Mouse (Mus musculus) lung, embryonic 14.5 days (tissue): ENCODE data around the gene Atg4b. TPM values are rescaled to one million over a fixed set of nuclear protein-coding genes. Genes with fewer than 3 reads are reported as not detected.

Experiments used
- ATAC-seq: fragments of 200-750 bp; cut with Nextera tagmentation; 2 replicates; pipeline ENCODE4 v1.8.0; 2017; ENCODE audit warnings: mild to moderate bottlenecking, moderate TSS enrichment, moderate library complexity; ENCODE audit not compliant: insufficient read depth
- DNase-seq: peaks from one replicate; pipeline ENCODE4 v3.0.0-alpha.2; 2015
- H3K27ac ChIP-seq: fragments of 300-500 bp; sonication (generic); 2 replicates; pipeline ENCODE4 v1.5.1; 2014; ENCODE audit warnings: low read depth, mild to moderate bottlenecking, moderate library complexity
- H3K27me3 ChIP-seq: fragments of 300-500 bp; sonication (generic); 2 replicates; pipeline ENCODE4 v1.6.1; 2014; ENCODE audit warnings: low read length, control low read depth; ENCODE audit not compliant: insufficient read depth
- H3K36me3 ChIP-seq: fragments of 300-500 bp; sonication (generic); 2 replicates; pipeline ENCODE4 v1.6.1; 2014; ENCODE audit warnings: control low read depth; ENCODE audit not compliant: insufficient read depth
- H3K4me1 ChIP-seq: fragments of 300-500 bp; sonication (generic); 2 replicates; pipeline ENCODE4 v1.6.1; 2014; ENCODE audit warnings: antibody characterized with exemption, control low read depth; ENCODE audit not compliant: insufficient read depth
- H3K4me2 ChIP-seq: fragments of 300-500 bp; sonication (generic); 2 replicates; pipeline ENCODE4 v1.6.1; 2014; ENCODE audit warnings: mild to moderate bottlenecking
- H3K4me3 ChIP-seq: fragments of 300-500 bp; sonication (generic); 2 replicates; pipeline ENCODE4 v1.5.1; 2014; ENCODE audit warnings: low read depth, low read length
- H3K9ac ChIP-seq: fragments of 300-500 bp; sonication (generic); 2 replicates; pipeline ENCODE4 v1.6.1; 2014
- H3K9me3 ChIP-seq: fragments of 300-500 bp; sonication (generic); 2 replicates; pipeline ENCODE4 v1.6.1; 2016; ENCODE audit warnings: low read depth, low read length, control low read depth
- CTCF ChIP-seq: IDR thresholded peaks from 2 replicates; pipeline ENCODE4 v1.5.1; 2016; ENCODE audit warnings: antibody characterized with exemption, low read depth
- WGBS: fragments of 180-500 bp; shearing (Covaris S2); extraction: QIAGEN DNeasy Blood & Tissue Kit; methylation state at CpG from one replicate; pipeline ENCODE4 v1.1.7; 2014; 5-methylcytosine and 5-hydroxymethylcytosine counted together
- polyA plus RNA-seq: library from polyadenylated mRNA; unstranded; fragments of >200 nt; fragmentation: Nextera tagmentation; extraction: Ambion mirVana; gene quantifications from 2 replicates; pipeline ENCODE4 v1.2.1, GENCODE M21; 2014

The Atg4b gene
- polyA plus RNA-seq, 1 experiment from 2014 or later, result 94.0 TPM

DNA sequence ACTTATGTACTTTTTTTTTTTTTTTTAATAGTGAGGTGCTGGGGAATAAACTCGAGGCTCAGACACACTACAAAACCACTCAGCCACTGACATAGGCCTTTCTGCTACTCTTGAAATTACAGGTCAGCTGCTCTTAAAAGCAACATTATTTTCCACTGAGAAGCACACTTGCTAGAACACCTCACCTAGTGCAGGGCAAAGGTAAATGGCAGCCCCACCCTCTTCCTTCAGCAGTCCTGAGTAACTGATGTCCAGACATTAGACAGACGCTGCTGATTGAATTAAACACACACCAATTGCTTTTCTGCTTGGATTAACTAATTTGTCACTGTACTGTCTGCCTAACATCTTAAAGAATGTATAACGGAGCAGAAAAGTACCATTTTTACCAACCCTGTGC is 26.7 kb upstream of the Atg4b start:
- Histone ChIP-seq H3K9ac (no peak overlapping the region), H3K4me1 (no peaks in the 10 kb centered on the region), H3K27me3 (no peaks in the 10 kb centered on the region), H3K4me3 (no peak overlapping the region), H3K27ac (no peak overlapping the region), H3K36me3 (peaks cover 22% of the 10 kb centered on the region), H3K4me2 (no peak overlapping the region), H3K9me3 (no peaks in the 10 kb centered on the region)
- WGBS, result 89% methylated on average over 3 of the region's 3 CpGs
- no peak for TF ChIP-seq CTCF
- ATAC-seq (no peak), DNase-seq (no peak)

DNA sequence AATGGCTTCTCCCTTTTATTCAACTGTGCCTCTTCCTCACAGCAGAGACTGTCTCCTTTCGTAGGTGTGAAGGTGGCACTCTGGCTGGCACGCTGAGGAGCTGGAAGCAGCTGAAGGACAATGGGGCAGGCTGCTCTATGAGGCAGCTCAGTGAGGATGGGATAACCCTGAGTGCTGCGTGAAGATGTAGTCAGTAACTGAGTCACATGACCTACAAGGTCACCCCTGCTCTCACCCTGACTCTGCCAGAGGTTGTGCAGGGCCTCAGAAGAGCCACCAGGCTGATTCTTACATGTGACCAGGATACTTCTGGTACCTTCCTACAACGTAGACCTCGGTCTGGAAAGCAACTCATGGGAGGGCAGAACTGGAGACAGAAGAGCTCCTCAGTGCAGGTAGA is 25.6 kb upstream of the Atg4b start:
- Histone ChIP-seq H3K9ac (no peak overlapping the region), H3K4me3 (no peak overlapping the region), H3K9me3 (no peaks in the 10 kb centered on the region), H3K36me3 (peaks cover 22% of the 10 kb centered on the region), H3K27me3 (no peaks in the 10 kb centered on the region), H3K4me2 (no peak overlapping the region), H3K27ac (no peak overlapping the region), H3K4me1 (no peaks in the 10 kb centered on the region)
- DNase-seq (no peak), ATAC-seq (no peak)
- WGBS, result 80% methylated on average over 5 of the region's 5 CpGs
- no peak for TF ChIP-seq CTCF

DNA sequence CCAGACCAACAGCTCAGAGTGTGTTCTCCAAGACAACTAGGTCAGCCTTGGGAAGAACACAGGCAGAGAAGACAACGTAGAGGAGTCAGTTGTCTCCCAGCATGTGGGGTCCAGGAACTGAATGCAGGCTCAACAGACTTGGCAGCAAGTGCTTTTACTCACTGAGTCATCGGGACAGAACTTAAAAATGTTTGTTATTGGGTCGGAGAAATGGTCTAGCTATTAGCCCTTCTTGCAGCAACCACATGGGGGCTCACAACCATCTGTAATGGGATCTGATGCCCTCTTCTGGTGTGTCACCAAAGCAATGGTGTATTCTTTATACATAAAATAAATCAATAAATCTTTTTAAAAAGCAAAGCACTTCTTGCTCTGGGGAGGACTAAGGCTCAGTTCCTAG is 25.2 kb upstream of the Atg4b start:
- Histone ChIP-seq H3K27ac (no peak overlapping the region), H3K4me3 (no peak overlapping the region), H3K27me3 (no peaks in the 10 kb centered on the region), H3K4me1 (no peaks in the 10 kb centered on the region), H3K9me3 (no peaks in the 10 kb centered on the region), H3K4me2 (no peak overlapping the region), H3K9ac (no peak overlapping the region), H3K36me3 (peaks cover 22% of the 10 kb centered on the region)
- no peak for DNase-seq
- peak; percentile 24; the same call in 1 of the 2 replicates for TF ChIP-seq CTCF
- ATAC-seq, result no peak
- 82% methylated on average over 3 of the region's 3 CpGs for WGBS

DNA sequence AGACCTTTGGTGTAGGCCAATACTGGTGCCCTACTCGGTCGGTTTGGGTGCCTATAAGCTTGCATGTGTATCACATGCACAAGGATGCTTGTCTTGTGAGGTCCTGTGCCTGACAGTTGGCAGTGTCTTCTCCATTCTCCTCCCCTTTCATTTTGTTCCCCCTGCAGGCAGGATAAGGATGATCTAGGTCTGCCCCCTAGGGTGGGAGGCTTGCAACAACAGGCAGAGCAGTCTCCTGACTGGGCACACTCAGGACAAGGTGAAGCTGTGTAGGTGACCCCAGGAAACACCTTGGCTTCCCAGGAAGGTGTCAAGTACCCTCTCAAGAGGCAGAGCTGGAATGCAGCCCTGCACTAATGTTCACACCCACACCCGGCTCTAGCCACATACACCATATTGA is 24.3 kb upstream of the Atg4b start:
- H3K9ac ChIP-seq, result no peak overlapping the region
- H3K36me3 ChIP-seq, result peaks cover 22% of the 10 kb centered on the region
- no peak overlapping the region for H3K4me2 ChIP-seq
- no peaks in the 10 kb centered on the region for H3K9me3 ChIP-seq
- 58% methylated on average over 3 of the region's 3 CpGs for WGBS
- no peaks in the 10 kb centered on the region for H3K27me3 ChIP-seq
- peak; percentile 71 for DNase-seq
- no peak overlapping the region for H3K4me3 ChIP-seq
- no peak overlapping the region for H3K27ac ChIP-seq
- peak; percentile 94 for TF ChIP-seq CTCF
- H3K4me1 ChIP-seq, result no peaks in the 10 kb centered on the region
- ATAC-seq, result peak; percentile 70

DNA sequence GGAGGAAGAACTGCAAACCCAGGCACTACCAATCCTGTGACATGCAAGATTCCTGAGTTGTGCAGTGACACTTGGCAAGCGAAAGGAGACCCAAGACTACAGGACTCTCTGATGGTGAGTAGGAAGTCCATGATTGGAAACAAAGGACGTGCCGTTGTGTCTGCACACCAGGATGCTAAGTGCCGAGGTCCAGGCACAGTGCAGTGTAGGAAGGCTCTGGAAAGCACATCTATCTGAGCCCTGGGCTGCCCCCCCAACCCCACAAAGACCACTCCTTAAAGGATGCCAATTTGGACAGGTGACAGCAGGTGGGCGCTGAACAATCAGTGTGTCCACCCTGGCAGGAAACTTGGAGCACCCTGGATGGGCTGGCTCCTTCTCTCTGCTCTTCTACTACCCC is 20.2 kb upstream of the Atg4b start:
- no peak overlapping the region for H3K27ac ChIP-seq
- ATAC-seq (no peak), DNase-seq (no peak)
- no peaks in the 10 kb centered on the region for H3K4me1 ChIP-seq
- no peaks in the 10 kb centered on the region for H3K9me3 ChIP-seq
- no peak overlapping the region for H3K9ac ChIP-seq
- 87% methylated on average over 5 of the region's 5 CpGs for WGBS
- no peak overlapping the region for H3K4me2 ChIP-seq
- no peaks in the 10 kb centered on the region for H3K36me3 ChIP-seq
- H3K4me3 ChIP-seq, result no peak overlapping the region
- H3K27me3 ChIP-seq, result no peaks in the 10 kb centered on the region
- no peak for TF ChIP-seq CTCF

DNA sequence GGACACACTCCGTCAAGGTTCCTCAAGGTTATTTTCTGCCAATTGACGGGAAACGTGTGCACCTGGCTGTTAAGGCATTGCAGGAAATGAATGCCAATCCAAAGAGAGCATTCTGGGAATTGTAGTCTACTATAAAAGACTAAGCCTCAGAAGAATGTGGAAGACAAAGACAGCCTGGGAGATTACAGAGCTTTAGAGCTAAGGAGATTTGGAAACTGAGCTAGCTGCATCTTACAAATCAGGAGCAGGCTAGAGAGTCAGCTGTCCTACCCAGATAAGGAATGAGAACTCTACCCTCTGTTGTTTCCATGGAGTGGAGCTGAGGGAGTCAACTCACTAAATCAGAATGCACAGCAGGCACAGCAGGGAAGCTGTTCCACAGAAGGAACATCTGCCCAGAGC is 19.4 kb upstream of the Atg4b start:
- no peak overlapping the region for H3K27ac ChIP-seq

DNA sequence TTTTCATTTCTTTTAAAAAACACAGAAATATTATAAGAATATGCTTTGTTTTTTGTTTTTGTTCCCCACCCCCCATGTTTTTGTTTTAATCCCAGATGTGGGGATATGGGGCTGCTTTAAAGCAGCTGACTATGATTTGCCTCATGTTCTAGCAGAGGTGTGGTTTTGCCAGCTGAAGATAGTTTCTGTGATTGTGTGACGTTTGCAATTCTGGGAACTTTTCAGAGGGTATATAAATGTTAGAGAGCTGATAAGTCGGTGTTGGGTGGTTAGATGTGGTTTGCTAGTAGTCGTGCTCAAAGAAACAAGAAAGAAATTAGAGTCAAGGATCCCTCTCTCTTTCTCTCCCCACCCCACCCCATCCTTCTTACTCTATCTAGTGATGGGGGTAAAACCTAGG is 15.4 kb upstream of the Atg4b start:
- no peak overlapping the region for H3K4me2 ChIP-seq
- no peak overlapping the region for H3K4me3 ChIP-seq
- H3K27me3 ChIP-seq, result no peaks in the 10 kb centered on the region
- no peaks in the 10 kb centered on the region for H3K4me1 ChIP-seq
- H3K27ac ChIP-seq, result no peak overlapping the region
- no peaks in the 10 kb centered on the region for H3K36me3 ChIP-seq
- TF ChIP-seq CTCF, result no peak
- DNase-seq (no peak), ATAC-seq (no peak)
- 84% methylated on average over 3 of the region's 3 CpGs for WGBS
- no peaks in the 10 kb centered on the region for H3K9me3 ChIP-seq
- no peak overlapping the region for H3K9ac ChIP-seq

More for the DNA sequence above, 19.4 kb upstream of the Atg4b start:
- no peak overlapping the region for H3K9ac ChIP-seq
- TF ChIP-seq CTCF, result no peak
- H3K4me3 ChIP-seq, result no peak overlapping the region
- no peak for ATAC-seq
- no peak overlapping the region for H3K4me2 ChIP-seq
- 31% methylated on average over 3 of the region's 3 CpGs for WGBS
- no peaks in the 10 kb centered on the region for H3K4me1 ChIP-seq
- no peaks in the 10 kb centered on the region for H3K9me3 ChIP-seq
- DNase-seq, result no peak
- H3K27me3 ChIP-seq, result no peaks in the 10 kb centered on the region
- H3K36me3 ChIP-seq, result no peaks in the 10 kb centered on the region

DNA sequence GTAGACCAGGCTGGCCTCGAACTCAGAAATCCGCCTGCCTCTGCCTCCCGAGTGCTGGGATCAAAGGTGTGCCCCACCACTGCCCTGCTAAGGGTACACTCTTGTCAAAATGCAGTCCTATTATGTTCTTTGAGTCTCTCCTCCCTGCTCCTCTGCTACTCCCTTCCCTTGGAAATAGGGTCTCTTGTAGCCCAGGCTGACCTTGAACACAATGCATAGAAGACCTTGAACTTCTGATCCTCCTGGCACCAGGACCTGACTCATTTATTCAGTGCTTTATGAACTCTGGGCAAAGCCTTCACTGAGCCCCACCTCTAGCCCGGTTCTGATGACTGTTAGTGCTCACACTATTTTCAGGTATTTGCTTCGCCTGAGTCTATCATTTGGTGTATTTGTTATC is 13.6 kb upstream of the Atg4b start:
- H3K4me1 ChIP-seq, result no peaks in the 10 kb centered on the region
- ATAC-seq, result no peak

More for the DNA sequence above, 13.6 kb upstream of the Atg4b start:
- no peak overlapping the region for H3K9ac ChIP-seq
- no peak for TF ChIP-seq CTCF
- DNase-seq, result no peak
- no peak overlapping the region for H3K4me2 ChIP-seq
- no peaks in the 10 kb centered on the region for H3K27me3 ChIP-seq
- 94% methylated on average over 5 of the region's 5 CpGs for WGBS
- H3K4me3 ChIP-seq, result no peak overlapping the region
- H3K36me3 ChIP-seq, result no peaks in the 10 kb centered on the region
- H3K9me3 ChIP-seq, result no peaks in the 10 kb centered on the region
- no peak overlapping the region for H3K27ac ChIP-seq
